Mouse (Mus musculus): ENCODE measurements around the gene 9930111J21Rik2. TPM values are rescaled to one million over a fixed set of nuclear protein-coding genes. Genes with fewer than 3 reads are reported as not detected.
"Not testable (repeated sequence)": the region's sequence is repeated elsewhere in the genome, so short reads cannot be mapped to it uniquely, and the experiment has no call there.

Gene 9930111J21Rik2
- polyA plus RNA-seq, 1 experiment from 2014 or later: 0.45 TPM

DNA sequence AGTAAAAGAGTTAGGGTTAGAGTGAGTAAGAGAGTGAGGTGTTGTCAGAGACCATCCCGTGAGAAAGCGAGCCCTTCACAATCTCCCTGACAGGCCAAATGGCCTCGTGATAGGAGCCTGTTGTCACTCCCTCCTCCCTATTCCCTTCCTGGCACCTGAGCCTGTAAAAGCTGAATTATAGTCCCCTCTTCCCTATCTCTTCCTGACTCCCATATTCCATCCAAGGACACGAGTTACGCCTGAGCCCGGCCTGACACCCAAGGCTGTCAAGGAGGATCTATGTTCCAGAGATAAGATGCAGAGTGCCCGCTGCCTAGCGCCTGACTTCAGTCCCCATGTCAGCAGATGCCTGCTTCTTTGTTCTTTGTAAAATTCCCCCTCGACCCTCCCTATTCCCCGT is 57.7 kb downstream of the 9930111J21Rik2 start:
- H3K36me3 ChIP-seq (ENCODE audit: control insufficient read depth, insufficient read depth, low read length); H3K27ac ChIP-seq (ENCODE audit: low read depth); H3K4me1 ChIP-seq (replicated peaks; ENCODE audit: control insufficient read depth, insufficient read depth, low read length); H3K9ac ChIP-seq (ENCODE audit: low read length); H3K4me2 ChIP-seq (ENCODE audit: low read length); H3K9me3 ChIP-seq (ENCODE audit: control insufficient read depth, low read length); H3K4me3 ChIP-seq (ENCODE audit: low read depth, low read length); DNase-seq (ENCODE audit: low spot score); H3K27me3 ChIP-seq (replicated peaks; ENCODE audit: control insufficient read depth, insufficient read depth, low read length); ATAC-seq (replicated peaks; ENCODE audit: low FRiP score, low TSS enrichment, low read depth): not testable (repeated sequence)
- WGBS: 40% methylated on average over 9 of the region's 10 CpGs

DNA sequence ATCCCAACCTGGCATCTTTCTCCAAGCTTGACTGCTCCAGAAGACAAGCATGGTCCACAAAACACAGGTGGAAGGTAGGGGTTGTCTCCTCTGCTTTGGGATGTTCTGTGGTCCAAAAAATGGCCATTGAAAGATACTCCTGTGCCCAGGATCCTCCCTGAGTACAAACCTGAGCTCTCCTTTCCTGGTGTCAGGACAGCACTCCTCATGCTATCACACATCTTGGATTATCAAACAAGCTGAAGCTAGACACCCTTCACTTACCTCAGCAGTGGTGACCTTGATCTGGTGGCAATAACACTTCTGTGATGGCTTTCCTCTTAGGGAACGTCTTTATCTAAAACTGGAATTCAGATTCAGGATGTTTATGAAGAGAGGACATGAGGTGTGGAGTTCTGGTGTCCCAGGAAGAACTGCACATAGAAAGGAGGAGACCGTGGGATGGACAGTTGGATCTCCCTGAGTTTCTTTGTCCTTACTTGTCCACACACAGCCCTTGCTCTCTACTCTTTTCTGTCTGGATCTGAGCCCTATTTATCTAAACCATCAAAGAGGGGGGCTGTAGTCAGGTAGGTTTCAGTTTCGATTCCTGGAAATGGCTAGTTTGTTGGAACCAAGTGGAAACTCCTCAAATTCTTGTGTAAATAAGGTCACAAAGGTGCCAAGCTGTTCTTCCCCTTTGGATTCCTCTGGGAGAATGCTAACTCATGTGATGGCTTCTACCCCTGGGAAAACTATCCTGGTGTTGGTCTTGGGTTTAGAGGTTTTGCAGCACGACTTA is 59.1 kb downstream of the 9930111J21Rik2 start, which contains the start of gene Gm12185:
Gene Gm12185 (minus strand): TSS at position 487 of the 781 bp plus-strand sequence.
- H3K9ac ChIP-seq (ENCODE audit: low read length); H3K4me3 ChIP-seq (ENCODE audit: low read depth, low read length); H3K4me1 ChIP-seq (replicated peaks; ENCODE audit: control insufficient read depth, insufficient read depth, low read length); DNase-seq (ENCODE audit: low spot score); H3K4me2 ChIP-seq (ENCODE audit: low read length); H3K27me3 ChIP-seq (replicated peaks; ENCODE audit: control insufficient read depth, insufficient read depth, low read length); H3K27ac ChIP-seq (ENCODE audit: low read depth); ATAC-seq (replicated peaks; ENCODE audit: low FRiP score, low TSS enrichment, low read depth); H3K9me3 ChIP-seq (ENCODE audit: control insufficient read depth, low read length); H3K36me3 ChIP-seq (ENCODE audit: control insufficient read depth, insufficient read depth, low read length): not testable (repeated sequence)
- WGBS: 50% methylated on average over 4 of the region's 4 CpGs

DNA sequence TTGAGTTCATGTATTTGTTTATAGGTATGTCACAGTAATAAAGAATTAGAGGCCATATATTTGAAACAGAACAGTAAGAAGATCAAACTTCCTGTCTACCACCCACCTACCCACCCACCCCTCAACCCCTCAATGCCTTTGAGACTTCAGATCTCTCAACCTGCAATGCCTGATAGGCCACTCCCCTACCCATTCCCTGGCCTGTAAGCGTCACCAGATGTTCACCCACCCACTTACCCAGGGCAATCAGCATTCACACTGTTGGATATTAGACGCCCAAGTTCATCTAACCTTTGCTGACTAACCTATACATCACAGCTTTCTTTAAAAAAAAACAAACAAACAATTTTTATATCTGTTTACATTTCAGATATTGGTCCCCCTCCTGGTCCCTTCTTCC is 61.1 kb downstream of the 9930111J21Rik2 start:
- DNase-seq (ENCODE audit: low spot score); ATAC-seq (replicated peaks; ENCODE audit: low FRiP score, low TSS enrichment, low read depth); H3K36me3 ChIP-seq (ENCODE audit: control insufficient read depth, insufficient read depth, low read length); H3K27ac ChIP-seq (ENCODE audit: low read depth); H3K9me3 ChIP-seq (ENCODE audit: control insufficient read depth, low read length); H3K27me3 ChIP-seq (replicated peaks; ENCODE audit: control insufficient read depth, insufficient read depth, low read length); H3K4me1 ChIP-seq (replicated peaks; ENCODE audit: control insufficient read depth, insufficient read depth, low read length); H3K4me2 ChIP-seq (ENCODE audit: low read length); H3K9ac ChIP-seq (ENCODE audit: low read length); H3K4me3 ChIP-seq (ENCODE audit: low read depth, low read length): not testable (repeated sequence)
- 59% methylated on average over 1 of the region's 2 CpGs for WGBS

DNA sequence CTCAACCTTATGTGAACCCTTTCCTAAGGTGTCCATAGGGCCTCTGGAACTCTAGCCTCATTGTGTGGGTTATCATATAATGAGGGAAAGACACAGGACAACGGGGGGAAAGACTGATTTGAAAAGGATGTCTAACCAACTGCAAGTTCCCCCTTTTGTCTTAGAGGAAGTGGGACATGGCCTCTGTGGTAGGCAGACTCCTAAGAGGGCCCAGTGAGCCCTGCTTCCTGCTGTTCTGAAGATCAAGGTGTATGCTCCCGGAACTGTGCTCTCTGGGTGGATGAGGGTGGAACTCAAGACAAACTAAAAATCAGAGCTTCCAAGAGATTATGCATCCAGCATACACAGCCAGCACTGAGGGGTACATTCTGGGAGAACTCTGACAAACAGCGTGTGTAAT is 62.8 kb downstream of the 9930111J21Rik2 start:
- WGBS: 80% methylated on average over 2 of the region's 3 CpGs
- not testable (repeated sequence) for DNase-seq (ENCODE audit: low spot score); H3K4me1 ChIP-seq (replicated peaks; ENCODE audit: control insufficient read depth, insufficient read depth, low read length)

DNA sequence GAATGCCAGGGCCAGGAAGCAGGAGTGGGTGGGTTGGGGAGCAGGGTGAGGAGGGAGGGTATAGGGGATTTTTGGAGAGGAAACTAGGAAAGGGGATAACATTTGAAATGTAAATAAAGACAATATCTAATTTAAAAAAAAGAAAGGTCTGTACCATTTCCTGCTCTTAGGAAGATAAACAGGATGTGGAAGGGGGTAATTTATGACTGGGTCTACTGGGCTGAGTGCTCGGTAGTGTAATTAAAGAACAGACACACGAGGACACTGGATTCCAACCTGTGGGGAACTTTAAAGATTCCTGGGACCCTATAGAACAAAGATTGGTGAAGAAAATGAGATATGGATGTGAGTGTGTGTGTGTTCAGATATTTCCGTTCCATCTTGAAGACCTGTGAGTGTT is 68.2 kb downstream of the 9930111J21Rik2 start:
- H3K9ac ChIP-seq (ENCODE audit: low read length); H3K27ac ChIP-seq (ENCODE audit: low read depth); DNase-seq (ENCODE audit: low spot score); H3K4me2 ChIP-seq (ENCODE audit: low read length); H3K4me1 ChIP-seq (replicated peaks; ENCODE audit: control insufficient read depth, insufficient read depth, low read length); H3K9me3 ChIP-seq (ENCODE audit: control insufficient read depth, low read length); H3K36me3 ChIP-seq (ENCODE audit: control insufficient read depth, insufficient read depth, low read length); ATAC-seq (replicated peaks; ENCODE audit: low FRiP score, low TSS enrichment, low read depth); H3K4me3 ChIP-seq (ENCODE audit: low read depth, low read length); H3K27me3 ChIP-seq (replicated peaks; ENCODE audit: control insufficient read depth, insufficient read depth, low read length): not testable (repeated sequence)
- no CpG with 5 or more reads among the region's 3 CpGs for WGBS

More for the DNA sequence above, 62.8 kb downstream of the 9930111J21Rik2 start:
- not testable (repeated sequence) for H3K4me2 ChIP-seq (ENCODE audit: low read length); H3K36me3 ChIP-seq (ENCODE audit: control insufficient read depth, insufficient read depth, low read length); H3K27me3 ChIP-seq (replicated peaks; ENCODE audit: control insufficient read depth, insufficient read depth, low read length); H3K9me3 ChIP-seq (ENCODE audit: control insufficient read depth, low read length); ATAC-seq (replicated peaks; ENCODE audit: low FRiP score, low TSS enrichment, low read depth); H3K27ac ChIP-seq (ENCODE audit: low read depth); H3K4me3 ChIP-seq (ENCODE audit: low read depth, low read length); H3K9ac ChIP-seq (ENCODE audit: low read length)

DNA sequence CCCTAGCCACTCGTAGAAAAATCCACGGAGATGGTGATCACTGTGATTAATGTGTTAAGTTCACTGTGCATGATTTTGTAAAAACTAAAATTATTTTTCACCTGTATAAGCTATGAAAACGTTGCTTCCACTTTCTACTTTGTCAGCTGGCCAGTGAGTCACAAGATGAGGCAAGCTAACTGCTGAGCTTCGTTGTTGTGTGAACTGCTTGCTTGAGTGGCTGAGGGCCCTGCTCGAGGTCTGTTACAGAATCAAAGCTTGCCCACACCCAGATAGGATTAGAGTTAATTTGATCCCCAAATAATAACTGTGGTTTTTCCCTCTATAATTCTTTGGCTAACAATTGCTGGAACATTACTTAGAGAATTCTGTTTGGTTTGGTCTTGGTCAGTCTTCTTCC is 71.0 kb downstream of the 9930111J21Rik2 start:
- H3K27ac ChIP-seq (ENCODE audit: low read depth); H3K4me3 ChIP-seq (ENCODE audit: low read depth, low read length); DNase-seq (ENCODE audit: low spot score); H3K9me3 ChIP-seq (ENCODE audit: control insufficient read depth, low read length); H3K9ac ChIP-seq (ENCODE audit: low read length); ATAC-seq (replicated peaks; ENCODE audit: low FRiP score, low TSS enrichment, low read depth); H3K4me2 ChIP-seq (ENCODE audit: low read length); H3K36me3 ChIP-seq (ENCODE audit: control insufficient read depth, insufficient read depth, low read length); H3K27me3 ChIP-seq (replicated peaks; ENCODE audit: control insufficient read depth, insufficient read depth, low read length); H3K4me1 ChIP-seq (replicated peaks; ENCODE audit: control insufficient read depth, insufficient read depth, low read length): not testable (repeated sequence)
- WGBS: no CpG with 5 or more reads among the region's 5 CpGs

DNA sequence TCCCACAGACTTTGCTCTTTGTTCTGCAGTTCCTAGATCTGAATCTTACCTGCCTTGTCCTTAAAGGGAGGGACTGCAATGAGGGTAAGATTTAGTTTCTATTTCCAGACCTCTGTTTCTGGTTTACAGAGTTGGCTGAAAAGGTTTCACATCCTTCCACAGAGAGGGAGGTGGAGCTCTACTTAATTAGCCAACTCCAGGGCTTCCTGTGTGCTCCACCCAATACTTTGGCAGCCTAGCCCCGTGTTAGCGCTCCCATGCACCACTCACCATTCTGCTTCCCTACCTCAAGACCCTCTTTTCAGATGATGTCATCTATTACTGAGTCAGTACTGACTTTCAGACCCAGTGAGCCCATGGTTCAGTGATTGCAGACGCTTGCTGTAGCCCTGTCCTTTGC is 71.8 kb downstream of the 9930111J21Rik2 start, which contains the start of gene 9930111J21Rik1:
Gene 9930111J21Rik1 (minus strand): TSS at position 148 of the 400 bp plus-strand sequence.
- not testable (repeated sequence) for H3K9ac ChIP-seq (ENCODE audit: low read length); H3K4me2 ChIP-seq (ENCODE audit: low read length)
- WGBS: no CpG with 5 or more reads among the region's 3 CpGs

DNA sequence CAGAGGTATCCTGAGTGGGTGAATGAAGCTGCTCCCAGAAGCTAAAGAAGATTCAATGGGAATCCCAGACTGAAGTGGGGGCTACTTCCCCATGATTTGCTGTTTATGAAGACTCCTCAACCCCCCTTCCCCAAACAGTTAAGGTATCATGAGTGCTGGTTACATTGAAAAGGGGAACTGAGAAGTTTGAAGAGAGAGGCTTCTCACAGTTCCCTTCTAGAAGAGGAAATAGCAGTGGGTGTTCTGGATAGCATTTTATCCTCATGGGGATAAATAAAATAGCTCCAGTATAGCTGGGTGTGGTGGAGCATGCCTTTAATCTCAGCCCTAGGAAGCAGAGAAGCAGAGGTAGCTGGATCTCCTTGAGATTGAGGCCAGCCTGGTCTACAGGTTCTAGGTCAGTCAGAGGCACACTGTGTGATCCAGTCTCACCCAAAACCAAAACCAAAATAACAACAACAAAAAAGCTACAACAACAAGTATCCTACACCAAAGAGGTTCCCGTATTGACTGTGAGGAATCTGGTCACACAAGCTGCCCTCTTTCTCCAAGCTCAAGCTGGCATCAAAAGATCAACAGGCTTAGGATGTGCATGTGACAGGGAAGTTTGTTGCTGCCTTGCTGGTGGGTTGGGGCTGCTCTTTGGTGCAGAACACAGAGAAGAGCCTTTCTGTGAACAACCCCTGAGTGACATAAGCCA is 72.7 kb downstream of the 9930111J21Rik2 start, which contains the start of gene Olfr56:
Gene Olfr56 (plus strand): TSS at position 650 of the 700 bp plus-strand sequence.
- H3K4me1 ChIP-seq (replicated peaks; ENCODE audit: control insufficient read depth, insufficient read depth, low read length); H3K4me2 ChIP-seq (ENCODE audit: low read length); H3K9ac ChIP-seq (ENCODE audit: low read length); H3K9me3 ChIP-seq (ENCODE audit: control insufficient read depth, low read length); H3K36me3 ChIP-seq (ENCODE audit: control insufficient read depth, insufficient read depth, low read length); H3K27ac ChIP-seq (ENCODE audit: low read depth); ATAC-seq (replicated peaks; ENCODE audit: low FRiP score, low TSS enrichment, low read depth); H3K27me3 ChIP-seq (replicated peaks; ENCODE audit: control insufficient read depth, insufficient read depth, low read length); H3K4me3 ChIP-seq (ENCODE audit: low read depth, low read length); DNase-seq (ENCODE audit: low spot score): not testable (repeated sequence)
- no CpG with 5 or more reads among the region's 1 CpGs for WGBS

More for the DNA sequence above, 71.8 kb downstream of the 9930111J21Rik2 start, which contains the start of gene 9930111J21Rik1:
- not testable (repeated sequence) for ATAC-seq (replicated peaks; ENCODE audit: low FRiP score, low TSS enrichment, low read depth); H3K27me3 ChIP-seq (replicated peaks; ENCODE audit: control insufficient read depth, insufficient read depth, low read length); H3K36me3 ChIP-seq (ENCODE audit: control insufficient read depth, insufficient read depth, low read length); H3K4me1 ChIP-seq (replicated peaks; ENCODE audit: control insufficient read depth, insufficient read depth, low read length); H3K4me3 ChIP-seq (ENCODE audit: low read depth, low read length); DNase-seq (ENCODE audit: low spot score); H3K27ac ChIP-seq (ENCODE audit: low read depth); H3K9me3 ChIP-seq (ENCODE audit: control insufficient read depth, low read length)
